Mouse (Mus musculus): ENCODE measurements around the gene Uap1l1. TPM values are rescaled to one million over a fixed set of nuclear protein-coding genes. Genes with fewer than 3 reads are reported as not detected.

The Uap1l1 gene
- polyA plus RNA-seq, 1 experiment, result 62.6 TPM

- Histone ChIP-seq H3K4me3 (replicated peaks; ENCODE audit: control insufficient read depth, low read depth, low read length) (no peak overlapping the region), H3K27ac (ENCODE audit: control insufficient read depth, insufficient read depth, low read depth, low read length, poor library complexity) (no peak overlapping the region), H3K4me1 (ENCODE audit: control insufficient read depth, insufficient read depth, low read length) (peaks cover 3% of the 10 kb centered on the region)
- WGBS, result 70% methylated on average over 4 of the region's 4 CpGs
- no peak for TF ChIP-seq CTCF (IDR thresholded peaks at IDR 0.05; ENCODE audit: control insufficient read depth, insufficient read depth, low read length)
- TF ChIP-seq POLR2A (IDR thresholded peaks at IDR 0.05; ENCODE audit: borderline replicate concordance, control insufficient read depth, low read depth, low read length), result no peak
Measured at GRCm38 (mm10) chr2:25376589-25376988, 11.1 kb upstream of the Uap1l1 start.

- 46% methylated on average over 2 of the region's 2 CpGs for WGBS
- H3K4me1 ChIP-seq (ENCODE audit: control insufficient read depth, insufficient read depth, low read length), result peaks cover 3% of the 10 kb centered on the region
- H3K27ac ChIP-seq (ENCODE audit: control insufficient read depth, insufficient read depth, low read depth, low read length, poor library complexity), result no peak overlapping the region
- TF ChIP-seq POLR2A (IDR thresholded peaks at IDR 0.05; ENCODE audit: borderline replicate concordance, control insufficient read depth, low read depth, low read length) (no peak), CTCF (IDR thresholded peaks at IDR 0.05; ENCODE audit: control insufficient read depth, insufficient read depth, low read length) (no peak)
- H3K4me3 ChIP-seq (replicated peaks; ENCODE audit: control insufficient read depth, low read depth, low read length), result peak overlapping the region; percentile 61
Measured at GRCm38 (mm10) chr2:25373431-25373830, 7.9 kb upstream of the Uap1l1 start.

- TF ChIP-seq POLR2A (IDR thresholded peaks at IDR 0.05; ENCODE audit: borderline replicate concordance, control insufficient read depth, low read depth, low read length), result no peak
- no peak for TF ChIP-seq CTCF (IDR thresholded peaks at IDR 0.05; ENCODE audit: control insufficient read depth, insufficient read depth, low read length)
- Histone ChIP-seq H3K4me1 (ENCODE audit: control insufficient read depth, insufficient read depth, low read length) (peaks cover 3% of the 10 kb centered on the region), H3K4me3 (replicated peaks; ENCODE audit: control insufficient read depth, low read depth, low read length) (peak overlapping the region; percentile 61), H3K27ac (ENCODE audit: control insufficient read depth, insufficient read depth, low read depth, low read length, poor library complexity) (peak overlapping the region; percentile 50)
- 3% methylated on average over 42 of the region's 42 CpGs for WGBS
Measured at GRCm38 (mm10) chr2:25372644-25373391, 7.3 kb upstream of the Uap1l1 start.

GRCm38 (mm10) chr2:25371764-25372643 is 6.5 kb upstream of the Uap1l1 start, which contains the start of gene Sapcd2:
Sapcd2 (plus strand) TSS chr2:25372321.
- peaks cover 3% of the 10 kb centered on the region for H3K4me1 ChIP-seq (ENCODE audit: control insufficient read depth, insufficient read depth, low read length)
- no peak for TF ChIP-seq CTCF (IDR thresholded peaks at IDR 0.05; ENCODE audit: control insufficient read depth, insufficient read depth, low read length)
- TF ChIP-seq POLR2A (IDR thresholded peaks at IDR 0.05; ENCODE audit: borderline replicate concordance, control insufficient read depth, low read depth, low read length), result peak; percentile 78
- H3K27ac ChIP-seq (ENCODE audit: control insufficient read depth, insufficient read depth, low read depth, low read length, poor library complexity), result peak within 1 kb of the TSS; percentile 50
- H3K4me3 ChIP-seq (replicated peaks; ENCODE audit: control insufficient read depth, low read depth, low read length), result peak within 1 kb of the TSS; percentile 61
- 2% methylated on average over 65 of the region's 65 CpGs for WGBS

GRCm38 (mm10) chr2:25369996-25370395 is 4.5 kb upstream of the Uap1l1 start:
- Histone ChIP-seq H3K4me3 (replicated peaks; ENCODE audit: control insufficient read depth, low read depth, low read length) (no peak overlapping the region), H3K27ac (ENCODE audit: control insufficient read depth, insufficient read depth, low read depth, low read length, poor library complexity) (no peak overlapping the region), H3K4me1 (ENCODE audit: control insufficient read depth, insufficient read depth, low read length) (peaks cover 3% of the 10 kb centered on the region)
- TF ChIP-seq CTCF (IDR thresholded peaks at IDR 0.05; ENCODE audit: control insufficient read depth, insufficient read depth, low read length) (no peak), POLR2A (IDR thresholded peaks at IDR 0.05; ENCODE audit: borderline replicate concordance, control insufficient read depth, low read depth, low read length) (no peak)
- WGBS, result 71% methylated on average over 3 of the region's 3 CpGs

GRCm38 (mm10) chr2:25364761-25365090 is 756 bp downstream of the Uap1l1 start:
- peak overlapping the region; percentile 83 for H3K4me3 ChIP-seq (replicated peaks; ENCODE audit: control insufficient read depth, low read depth, low read length)
- H3K27ac ChIP-seq (ENCODE audit: control insufficient read depth, insufficient read depth, low read depth, low read length, poor library complexity), result peak overlapping the region; percentile 96
- peaks cover 3% of the 10 kb centered on the region for H3K4me1 ChIP-seq (ENCODE audit: control insufficient read depth, insufficient read depth, low read length)
- TF ChIP-seq CTCF (IDR thresholded peaks at IDR 0.05; ENCODE audit: control insufficient read depth, insufficient read depth, low read length), result no peak
- TF ChIP-seq POLR2A (IDR thresholded peaks at IDR 0.05; ENCODE audit: borderline replicate concordance, control insufficient read depth, low read depth, low read length), result no peak
- WGBS, result 24% methylated on average over 9 of the region's 9 CpGs

GRCm38 (mm10) chr2:25364313-25364712 is 1.2 kb downstream of the Uap1l1 start:
- TF ChIP-seq POLR2A (IDR thresholded peaks at IDR 0.05; ENCODE audit: borderline replicate concordance, control insufficient read depth, low read depth, low read length), result no peak
- no peak for TF ChIP-seq CTCF (IDR thresholded peaks at IDR 0.05; ENCODE audit: control insufficient read depth, insufficient read depth, low read length)
- 87% methylated on average over 4 of the region's 4 CpGs for WGBS

GRCm38 (mm10) chr2:25363478-25364178 is 1.9 kb downstream of the Uap1l1 start:
- peaks cover 3% of the 10 kb centered on the region for H3K4me1 ChIP-seq (ENCODE audit: control insufficient read depth, insufficient read depth, low read length)
- no peak overlapping the region for H3K27ac ChIP-seq (ENCODE audit: control insufficient read depth, insufficient read depth, low read depth, low read length, poor library complexity)
- no peak overlapping the region for H3K4me3 ChIP-seq (replicated peaks; ENCODE audit: control insufficient read depth, low read depth, low read length)
- TF ChIP-seq CTCF (IDR thresholded peaks at IDR 0.05; ENCODE audit: control insufficient read depth, insufficient read depth, low read length), result no peak
- no peak for TF ChIP-seq POLR2A (IDR thresholded peaks at IDR 0.05; ENCODE audit: borderline replicate concordance, control insufficient read depth, low read depth, low read length)
- 62% methylated on average over 13 of the region's 13 CpGs for WGBS

More at GRCm38 (mm10) chr2:25364313-25364712, 1.2 kb downstream of the Uap1l1 start:
- peak overlapping the region; percentile 83 for H3K4me3 ChIP-seq (replicated peaks; ENCODE audit: control insufficient read depth, low read depth, low read length)
- H3K4me1 ChIP-seq (ENCODE audit: control insufficient read depth, insufficient read depth, low read length), result peaks cover 3% of the 10 kb centered on the region
- H3K27ac ChIP-seq (ENCODE audit: control insufficient read depth, insufficient read depth, low read depth, low read length, poor library complexity), result no peak overlapping the region
